In genomic region chr10:5250702-5251101, GRCm38 (mm10) we compare ENCODE assay signal across 26 mouse cellular contexts.
DNase-seq lines count a peak whose midpoint lies in the region; ATAC-seq and TF ChIP-seq lines count a peak whose summit lies in the region.
"Had no signal": no experiment of that assay in that cellular context is flagged by ENCODE, and none has a peak within 500 bp of the region (broad histone marks: within the 10 kb centered on the region; RNA-seq: fewer than 3 reads in every experiment).

No protein-coding gene starts in this region.

- H3K27me3 ChIP-seq in lung, embryonic 14.5 days (ENCODE audit: insufficient read depth, low read length): no peaks in the 10 kb centered on the region
- H3K27me3 ChIP-seq in stomach, postnatal 0 days (ENCODE audit: control insufficient read depth, insufficient read depth, low read length): no peaks in the 10 kb centered on the region
- H3K27me3 ChIP-seq in hindbrain, embryonic 10.5 days (ENCODE audit: insufficient read depth, poor library complexity, severe bottlenecking): no peaks in the 10 kb centered on the region
- H3K27me3 ChIP-seq: CH12.LX; forebrain, embryonic 13.5 days; heart, embryonic 15.5 days; hindbrain, embryonic 12.5 days; limb, embryonic 12.5 days; liver, embryonic 15.5 days; midbrain, embryonic 15.5 days; neural tube, embryonic 15.5 days had no signal

- H3K27ac ChIP-seq in lung, embryonic 14.5 days (ENCODE audit: low read depth): no peak overlapping the region
- H3K27ac ChIP-seq in stomach, postnatal 0 days (replicated peaks): 0 out of 2 replicates have a peak overlapping the region, but pooled peaks have one; percentile 58
- no peak overlapping the region; the same call in 1 of the 2 replicates for H3K27ac ChIP-seq in hindbrain, embryonic 10.5 days
- H3K27ac ChIP-seq: forebrain, embryonic 13.5 days; heart, embryonic 10.5 days; heart, embryonic 15.5 days; hindbrain, embryonic 12.5 days; hindbrain, postnatal 0 days; limb, embryonic 12.5 days; liver, embryonic 15.5 days; midbrain, embryonic 15.5 days; neural tube, embryonic 15.5 days had no signal

- no peak for TF ChIP-seq EP300 in stomach, postnatal 0 days (optimal IDR thresholded peaks at IDR 0.05)

- H3K4me3 ChIP-seq in lung, embryonic 14.5 days (ENCODE audit: low read depth, low read length): no peak overlapping the region
- H3K4me3 ChIP-seq in stomach, postnatal 0 days (ENCODE audit: low read depth, low read length): no peak overlapping the region
- no peak overlapping the region for H3K4me3 ChIP-seq in hindbrain, embryonic 10.5 days
- H3K4me3 ChIP-seq: forebrain, embryonic 13.5 days; heart, embryonic 10.5 days; heart, embryonic 15.5 days; hindbrain, embryonic 12.5 days; limb, embryonic 12.5 days; liver, embryonic 15.5 days; midbrain, embryonic 15.5 days; neural tube, embryonic 15.5 days had no signal

- no peak for TF ChIP-seq CTCF in lung, embryonic 14.5 days (IDR thresholded peaks at IDR 0.05; ENCODE audit: low read depth)
- no peak for TF ChIP-seq CTCF in stomach, postnatal 0 days (IDR thresholded peaks at IDR 0.05; ENCODE audit: low read depth)

- no peak overlapping the region for H3K4me2 ChIP-seq in lung, embryonic 14.5 days
- H3K4me2 ChIP-seq in stomach, postnatal 0 days (replicated peaks; ENCODE audit: low read depth): no peak overlapping the region
- H3K4me2 ChIP-seq: forebrain, embryonic 13.5 days; heart, embryonic 15.5 days; hindbrain, embryonic 12.5 days; limb, embryonic 12.5 days; liver, embryonic 15.5 days; midbrain, embryonic 15.5 days; neural tube, embryonic 15.5 days had no signal

- DNase-seq in embryo, embryonic 11 days: peak; percentile 8
- DNase-seq in embryo, embryonic 10.5 days (ENCODE audit: low spot score): no peak
- DNase-seq in lung, embryonic 14.5 days: peak; percentile 57
- no peak for DNase-seq in lung, postnatal 25 days (ENCODE audit: low spot score)
- DNase-seq in lung, postnatal 14 days: peak; percentile 23
- peak; percentile 18 for DNase-seq in stomach, postnatal 0 days (ENCODE audit: low spot score)
- DNase-seq in hindbrain, embryonic 10.5 days (ENCODE audit: low spot score): no peak
- no peak for DNase-seq in urinary bladder, postnatal 10 days (ENCODE audit: low spot score)
- DNase-seq: adrenal gland, postnatal 36 days; cerebellum, adult 18-20 months; cerebellum, postnatal 10 days; gastrocnemius, postnatal 25 days; heart, adult 11 months; layer of hippocampus, postnatal 36 days; right cerebral cortex, adult 18-20 months had no signal

- ATAC-seq in lung, embryonic 14.5 days (ENCODE audit: insufficient read depth): peak; percentile 76; the same call in 1 of the 2 replicates
- 0 out of 2 replicates have a peak, but pooled peaks have one; percentile 26 for ATAC-seq in stomach, postnatal 0 days (ENCODE audit: low FRiP score, low TSS enrichment)
- ATAC-seq: forebrain, embryonic 13.5 days; hindbrain, postnatal 0 days; intestine, embryonic 16.5 days; midbrain, embryonic 15.5 days had no signal

- H3K4me1 ChIP-seq in lung, embryonic 14.5 days (ENCODE audit: insufficient read depth): no peaks in the 10 kb centered on the region
- H3K4me1 ChIP-seq in stomach, postnatal 0 days (replicated peaks; ENCODE audit: control insufficient read depth, insufficient read depth): no peaks in the 10 kb centered on the region
- H3K4me1 ChIP-seq in hindbrain, embryonic 10.5 days (replicated peaks): peaks cover 4% of the 10 kb centered on the region; the same call in 1 of the 2 replicates
- H3K4me1 ChIP-seq: forebrain, embryonic 13.5 days; hindbrain, embryonic 12.5 days; limb, embryonic 12.5 days; liver, embryonic 15.5 days; midbrain, embryonic 15.5 days; neural tube, embryonic 15.5 days had no signal

- 42% methylated on average over 10 of the region's 10 CpGs for WGBS in lung, embryonic 14.5 days
- 42% methylated on average over 10 of the region's 10 CpGs for WGBS in stomach, postnatal 0 days
- 74% methylated on average over 10 of the region's 10 CpGs for WGBS in hindbrain, embryonic 10.5 days

- peaks cover 21% of the 10 kb centered on the region for H3K36me3 ChIP-seq in lung, embryonic 14.5 days (ENCODE audit: insufficient read depth)
- peaks cover 10% of the 10 kb centered on the region for H3K36me3 ChIP-seq in stomach, postnatal 0 days (ENCODE audit: control insufficient read depth, insufficient read depth, low read length)
- no peaks in the 10 kb centered on the region for H3K36me3 ChIP-seq in hindbrain, embryonic 10.5 days
- H3K36me3 ChIP-seq: hindbrain, embryonic 12.5 days; liver, embryonic 15.5 days had no signal

- no peaks in the 10 kb centered on the region for H3K9me3 ChIP-seq in lung, embryonic 14.5 days (ENCODE audit: low read depth, low read length)
- H3K9me3 ChIP-seq in stomach, postnatal 0 days (ENCODE audit: control insufficient read depth, low read length): no peaks in the 10 kb centered on the region
- no peaks in the 10 kb centered on the region for H3K9me3 ChIP-seq in hindbrain, embryonic 10.5 days
- H3K9me3 ChIP-seq: forebrain, embryonic 13.5 days; heart, embryonic 10.5 days; heart, embryonic 15.5 days; hindbrain, embryonic 12.5 days; limb, embryonic 12.5 days; liver, embryonic 15.5 days; midbrain, embryonic 15.5 days; neural tube, embryonic 15.5 days had no signal

- no peak overlapping the region for H3K9ac ChIP-seq in lung, embryonic 14.5 days
- H3K9ac ChIP-seq in stomach, postnatal 0 days (ENCODE audit: low read length): no peak overlapping the region
- H3K9ac ChIP-seq: forebrain, embryonic 13.5 days; heart, embryonic 15.5 days; hindbrain, embryonic 12.5 days; limb, embryonic 12.5 days; liver, embryonic 15.5 days; midbrain, embryonic 15.5 days; neural tube, embryonic 15.5 days had no signal

Comparison
In these comparisons a context has a peak if more than half of its experiments do, and no peak if none do; other contexts are left out.
1. DNase-seq: peak in embryo, embryonic 11 days (single experiment), lung, embryonic 14.5 days (single experiment), lung, postnatal 14 days (single experiment) and stomach, postnatal 0 days (single experiment); none in embryo, embryonic 10.5 days (single experiment), lung, postnatal 25 days (single experiment), hindbrain, embryonic 10.5 days (single experiment) and urinary bladder, postnatal 10 days (single experiment).